Mouse (Mus musculus) G1E-ER4 (cell line): ENCODE data around the gene Speg. TPM values are rescaled to one million over a fixed set of nuclear protein-coding genes. Genes with fewer than 3 reads are reported as not detected.
A peak's percentile ranks its signal among the peaks of the same experiment; 100 is the strongest.

Experiments used
- GATA1 ChIP-seq: IDR thresholded peaks from one replicate; pipeline ENCODE4 v1.8.0; 2012; ENCODE audit warnings: low read length, inconsistent platforms
- polyA plus RNA-seq: library from polyadenylated mRNA; stranded (reverse); fragments of >175 nt; gene quantifications from 2 replicates; pipeline ENCODE4 v1.2.3, GENCODE M21; 2012

Gene Speg
- polyA plus RNA-seq, 1 experiment = 0.09 TPM

DNA sequence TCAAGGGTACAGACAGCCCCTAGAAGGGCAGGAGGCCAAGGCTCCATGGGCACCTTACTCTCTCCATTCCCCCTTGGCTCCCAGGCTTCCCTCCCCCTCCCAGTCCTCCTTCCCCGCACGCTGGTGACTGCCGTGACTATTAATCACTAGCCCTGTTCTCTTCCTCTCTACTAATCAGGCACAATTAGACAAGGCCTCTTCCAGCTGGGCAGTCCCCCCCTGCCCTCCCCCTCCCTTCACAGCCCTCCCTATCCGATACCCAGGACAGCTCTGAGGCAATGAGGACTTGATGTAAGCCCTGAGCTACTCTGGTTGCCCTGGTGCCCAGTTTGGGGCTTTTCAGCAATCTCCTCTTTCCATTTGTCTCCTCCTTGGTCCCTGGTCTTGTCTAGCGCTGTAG, 80.9 kb downstream of the Speg start:
- no peak for TF ChIP-seq GATA1

DNA sequence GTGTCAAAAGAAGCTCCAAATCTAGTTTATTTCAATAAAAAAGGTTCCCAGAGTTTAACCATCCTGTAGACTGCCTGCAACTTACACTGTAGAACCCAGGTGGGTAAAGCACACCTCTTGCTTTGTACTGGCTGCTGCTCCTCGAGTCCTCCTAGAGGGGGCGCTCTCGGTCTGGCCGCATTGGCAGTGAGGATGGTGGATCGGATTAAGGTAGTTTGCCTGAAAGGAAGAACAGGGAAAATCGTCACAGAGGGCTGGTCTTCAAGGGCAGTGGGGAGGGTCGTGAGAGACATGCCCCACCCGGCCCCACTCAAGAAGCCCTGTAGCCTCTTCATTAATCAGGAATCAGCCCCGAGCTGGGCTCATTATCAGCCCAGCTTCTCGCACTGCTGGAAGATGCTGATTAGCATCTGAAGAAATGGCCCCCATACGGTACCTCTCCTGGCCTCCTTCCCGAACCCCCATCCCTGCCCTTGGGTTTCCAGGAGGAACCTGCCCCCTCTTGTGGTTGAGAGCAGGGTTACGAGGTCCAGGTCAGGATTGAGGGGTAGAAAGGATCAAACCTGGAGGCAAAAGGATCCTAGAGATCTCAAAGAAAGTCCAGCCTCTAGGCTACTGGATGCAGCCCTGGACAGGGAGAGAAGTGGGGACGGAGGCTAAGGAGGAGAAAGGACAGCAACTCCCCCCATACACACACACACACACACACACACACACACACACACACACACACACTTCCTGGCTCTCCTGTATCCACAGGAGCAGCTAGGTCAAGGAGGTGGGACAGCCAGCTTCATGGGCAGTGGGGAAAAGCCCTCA, 81.9 kb downstream of the Speg start:
- no peak for TF ChIP-seq GATA1

DNA sequence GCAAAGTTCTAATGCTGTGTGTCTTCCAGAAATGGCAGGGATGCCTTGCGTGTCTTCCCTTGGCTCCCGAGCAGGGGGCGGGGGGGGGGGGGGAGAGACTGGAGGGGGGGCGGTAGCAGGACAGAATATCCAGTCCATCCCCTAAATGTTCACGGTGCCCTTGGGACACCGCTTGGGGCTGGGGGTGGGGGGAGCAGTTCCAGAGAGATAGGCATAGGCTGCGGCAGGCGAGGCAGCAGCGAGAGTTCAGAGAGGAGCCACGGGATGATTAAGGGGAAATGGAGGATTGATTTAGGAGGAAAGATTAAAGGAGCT, 82.6 kb downstream of the Speg start:
- TF ChIP-seq GATA1 = no peak

DNA sequence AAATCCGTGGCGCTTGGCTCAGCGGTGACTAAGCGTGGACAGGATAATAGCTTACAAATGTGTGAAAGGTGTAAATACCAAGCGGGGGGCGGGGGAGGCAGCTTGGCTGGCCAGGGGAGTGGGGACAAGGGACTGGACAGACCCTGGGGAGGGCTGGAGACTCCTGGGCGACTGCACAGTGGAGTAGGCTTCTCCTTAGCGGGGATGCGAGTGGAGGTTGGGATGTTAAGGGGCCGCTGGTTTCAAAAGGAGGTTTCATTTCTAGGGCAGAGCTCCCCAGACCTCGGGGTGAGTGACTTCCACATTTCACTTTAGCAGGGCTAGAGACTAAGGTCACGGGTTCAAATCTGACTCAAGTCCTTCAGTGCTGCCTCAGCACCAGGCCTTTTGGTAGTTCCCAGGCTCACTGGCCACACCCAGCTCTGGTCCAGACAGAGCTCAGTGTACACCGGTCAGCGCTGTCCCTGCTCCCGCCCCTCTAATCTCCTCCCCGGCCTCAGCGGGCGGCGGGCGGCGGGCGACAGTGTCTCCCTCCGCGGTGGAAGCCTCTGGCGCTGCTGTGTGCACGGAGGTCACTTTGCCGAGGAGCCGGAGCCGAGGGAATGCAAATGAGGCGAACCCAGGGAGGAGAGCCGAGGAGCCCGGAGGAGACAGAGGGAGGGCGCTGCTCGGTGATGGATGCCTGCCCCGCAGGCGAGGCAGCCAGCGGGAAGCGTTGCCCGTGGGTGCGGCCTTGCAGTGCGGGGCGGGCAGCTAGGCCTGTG, 83.1 kb downstream of the Speg start:
- no peak for TF ChIP-seq GATA1

DNA sequence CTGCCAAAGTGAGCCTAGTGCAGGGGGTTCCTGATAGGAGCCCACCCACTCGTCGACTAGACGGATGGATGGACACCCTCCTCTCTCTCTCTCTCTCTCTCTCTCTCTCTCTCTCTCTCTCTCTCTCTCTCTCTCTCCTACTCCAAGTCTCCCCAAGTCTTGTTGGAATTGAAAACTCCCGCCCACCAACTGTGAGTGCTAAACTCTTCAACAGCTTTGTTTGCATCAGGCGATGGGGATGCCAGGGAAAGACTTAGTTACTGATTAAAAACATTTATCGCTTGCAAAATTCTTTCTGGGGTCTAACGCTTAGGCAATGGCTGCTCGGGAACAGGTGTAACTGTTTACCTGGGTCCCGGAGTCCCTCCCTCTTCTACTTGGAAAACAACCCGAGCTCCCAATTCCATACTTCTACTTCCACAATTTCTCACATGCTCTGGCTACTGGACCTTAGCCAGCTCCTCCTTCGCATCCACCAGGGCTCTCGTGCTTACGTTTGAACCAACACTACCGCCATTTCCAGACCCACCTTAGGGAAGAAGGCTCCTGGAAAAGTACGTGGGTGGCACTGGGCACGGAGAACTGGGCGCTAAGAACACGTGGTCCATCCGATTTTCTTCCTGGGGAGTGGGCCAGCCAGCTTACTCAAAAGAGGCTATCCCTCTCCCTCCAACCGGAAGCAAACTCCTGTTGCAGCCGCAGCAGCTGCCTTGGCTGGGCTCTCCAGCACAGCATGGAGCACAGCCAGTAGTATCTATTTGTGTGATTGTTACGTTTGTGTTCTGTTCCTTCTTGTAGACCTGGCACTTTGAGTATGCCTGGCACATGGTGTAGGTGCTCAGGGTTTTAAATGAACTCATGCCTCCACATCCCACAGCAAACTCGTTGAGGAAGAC, 83.9 kb downstream of the Speg start:
- no peak for TF ChIP-seq GATA1

DNA sequence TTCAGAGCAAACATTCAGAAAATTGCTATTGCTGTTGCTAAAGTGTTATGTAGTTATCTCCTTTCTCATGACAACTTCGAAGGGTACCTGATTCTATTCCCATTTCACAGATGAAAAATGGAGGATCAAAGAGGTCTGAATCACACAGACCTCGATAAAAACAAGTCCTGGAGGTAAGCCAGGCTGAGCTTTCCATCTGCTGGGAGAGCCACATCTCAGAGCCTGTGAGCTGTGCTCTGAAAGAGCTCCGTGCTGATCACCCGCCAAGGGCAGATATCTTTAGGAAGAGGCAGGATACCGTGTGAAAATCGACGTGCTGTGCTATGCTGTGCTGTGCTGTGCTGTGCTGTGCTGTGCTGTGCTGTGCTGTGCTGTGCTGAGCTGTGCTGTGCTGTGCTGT, 85.2 kb downstream of the Speg start:
- TF ChIP-seq GATA1 = no peak

DNA sequence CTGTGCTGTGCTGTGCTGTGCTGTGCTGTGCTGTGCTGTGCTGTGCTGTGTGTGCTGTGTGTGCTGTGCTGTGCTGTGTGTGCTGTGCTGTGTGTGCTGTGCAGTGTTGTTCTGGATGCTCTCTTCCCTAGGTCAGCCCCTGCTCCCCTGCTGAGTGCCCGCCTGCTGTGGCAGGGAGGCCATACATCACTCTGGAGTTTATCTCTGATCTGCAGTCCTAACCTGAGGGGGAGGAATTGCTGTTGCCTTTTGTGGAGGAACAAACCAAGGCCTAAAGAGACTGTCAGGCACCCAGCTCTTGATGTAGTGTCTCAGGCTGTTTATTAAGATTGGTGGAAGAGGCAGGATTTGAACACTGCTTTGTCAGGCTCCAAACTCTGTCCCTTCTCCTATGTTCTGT, 87.5 kb downstream of the Speg start:
- no peak for TF ChIP-seq GATA1

DNA sequence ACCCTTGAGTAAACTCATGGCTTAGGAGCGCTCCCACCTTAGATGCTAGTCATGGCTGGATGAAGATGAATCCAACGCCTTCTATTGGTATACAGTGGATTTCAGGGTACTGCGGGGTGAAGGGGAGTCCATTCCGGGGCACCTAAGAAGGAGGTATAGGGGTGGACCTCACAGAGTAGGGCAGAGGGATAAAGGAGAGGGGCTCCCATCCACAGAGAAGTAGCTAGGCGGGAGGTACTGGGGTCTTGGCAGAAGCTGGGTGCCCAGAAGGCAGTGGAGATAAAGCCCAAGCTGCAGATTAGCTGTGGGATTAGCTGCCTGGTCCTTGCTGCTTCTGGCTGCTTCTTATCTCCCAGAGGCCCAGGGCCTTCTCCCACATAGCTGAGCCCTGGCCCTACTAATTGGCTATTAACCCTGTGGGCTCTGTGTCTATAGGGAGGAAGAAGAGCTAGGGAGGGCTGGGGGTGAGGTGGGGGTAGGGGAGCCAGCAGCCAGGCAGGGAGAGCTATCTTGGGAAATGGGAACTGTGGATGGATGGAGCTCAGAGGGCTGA, 88.6 kb downstream of the Speg start:
- TF ChIP-seq GATA1 = peak; percentile 86

DNA sequence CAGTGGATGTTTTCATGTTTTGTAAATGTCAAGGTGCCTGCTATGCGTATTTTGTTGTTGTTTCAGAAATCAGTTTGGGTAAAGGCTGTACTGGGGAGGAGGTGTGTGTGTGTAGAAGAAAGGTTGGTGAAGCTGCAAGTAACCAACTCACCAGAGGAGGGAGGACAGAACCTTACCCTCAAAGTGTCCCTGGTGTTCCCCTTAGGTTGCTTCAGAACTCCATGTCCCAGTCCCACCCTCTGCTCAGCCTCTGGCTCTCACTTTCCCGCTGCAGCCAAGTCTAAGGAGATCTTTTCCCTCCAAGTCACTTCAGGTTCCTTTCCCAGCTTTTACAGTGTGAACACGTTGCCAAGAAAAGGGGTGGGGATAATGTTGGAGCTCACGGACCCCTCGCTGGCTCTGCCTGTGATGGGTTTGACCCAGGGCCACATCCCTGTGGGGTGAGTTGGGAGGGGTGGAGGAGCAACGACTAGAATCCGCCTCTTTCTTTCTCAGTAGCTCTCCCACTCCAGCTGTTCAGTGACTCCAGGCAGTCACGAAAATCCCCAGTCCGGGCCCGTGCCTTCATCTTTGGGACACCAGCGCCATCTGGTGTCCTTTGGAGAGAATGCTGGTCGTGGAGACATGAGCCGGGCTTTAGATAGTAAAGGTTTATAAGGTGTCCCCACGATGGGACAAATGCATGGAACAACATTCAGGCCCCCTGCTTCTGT, 92.3 kb downstream of the Speg start:
- no peak for TF ChIP-seq GATA1

DNA sequence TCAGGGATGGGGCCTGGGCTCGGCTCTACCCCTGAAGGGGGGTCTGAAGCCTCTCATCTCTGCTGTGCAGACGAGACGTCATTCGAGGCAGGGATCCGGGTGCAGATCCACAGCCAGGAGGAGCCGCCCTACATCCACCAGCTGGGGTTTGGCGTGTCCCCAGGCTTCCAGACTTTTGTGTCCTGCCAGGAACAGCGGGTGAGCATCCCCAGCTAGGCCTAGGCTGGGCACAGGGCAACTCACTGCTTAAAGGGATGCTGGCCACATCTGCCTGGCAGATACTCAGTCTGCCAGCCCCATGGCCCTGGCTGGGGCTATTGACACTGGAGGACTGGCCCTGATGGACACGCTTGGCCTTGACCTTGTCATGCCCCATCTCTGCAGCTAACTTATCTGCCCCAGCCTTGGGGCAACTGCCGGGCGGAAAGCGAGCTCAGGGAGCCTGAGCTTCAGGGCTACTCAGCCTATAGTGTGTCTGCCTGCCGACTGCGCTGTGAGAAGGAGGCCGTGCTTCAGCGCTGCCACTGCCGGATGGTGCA, 94.3 kb downstream of the Speg start:
- TF ChIP-seq GATA1 = no peak

DNA sequence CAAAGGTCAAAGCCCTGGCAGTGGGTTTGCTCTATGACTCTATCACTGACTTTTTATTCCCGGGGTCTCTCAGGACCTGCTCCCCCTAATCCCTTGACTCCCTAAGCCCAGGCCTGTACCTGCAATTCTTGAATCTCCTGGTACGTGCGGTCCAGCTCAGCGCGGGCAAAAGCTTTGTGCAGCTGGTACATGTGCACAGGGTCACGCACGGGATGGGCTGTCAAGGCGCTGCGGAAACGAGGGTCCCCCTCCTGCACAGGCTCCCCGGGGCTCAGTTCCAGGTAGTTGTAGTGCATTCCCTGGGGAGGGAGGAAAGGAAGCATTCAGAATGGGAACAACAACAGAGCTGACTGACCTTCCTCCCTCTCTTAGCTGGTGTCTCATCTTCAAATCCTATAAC, 101.3 kb downstream of the Speg start:
- no peak for TF ChIP-seq GATA1

DNA sequence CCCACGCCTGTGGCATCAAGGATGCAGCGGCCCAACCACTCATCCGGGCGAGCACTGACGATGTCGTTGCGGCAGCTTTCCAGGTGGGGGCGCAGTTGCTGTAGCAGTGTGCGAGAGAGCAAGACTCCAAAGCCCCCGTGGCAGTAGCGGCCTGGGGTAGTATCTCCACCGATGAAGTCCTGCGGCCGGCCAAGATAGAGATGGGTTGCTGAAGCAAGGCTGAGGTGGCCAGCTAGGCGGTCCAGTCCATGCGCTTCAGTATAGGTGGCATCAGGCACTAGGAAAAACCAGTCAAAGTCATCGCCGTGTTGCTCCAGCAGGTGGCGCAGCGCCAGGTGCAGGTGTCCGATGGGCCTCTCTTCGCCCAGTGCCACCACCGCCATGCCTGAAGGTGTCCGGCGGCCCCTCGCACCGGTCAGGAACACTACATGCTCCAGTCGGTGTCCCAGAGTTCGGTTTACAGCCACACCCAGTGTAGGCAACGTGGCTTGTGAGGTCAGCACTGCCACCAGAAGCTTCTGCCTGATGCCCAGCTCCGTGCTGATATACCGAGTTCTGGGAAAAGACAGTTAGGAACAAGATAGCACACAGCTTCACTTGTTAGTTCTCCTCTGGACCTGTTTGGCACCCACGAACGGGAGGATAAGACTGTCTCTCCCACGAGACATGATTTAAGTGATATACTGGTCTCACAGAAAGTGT, 102.3 kb downstream of the Speg start:
- no peak for TF ChIP-seq GATA1

DNA sequence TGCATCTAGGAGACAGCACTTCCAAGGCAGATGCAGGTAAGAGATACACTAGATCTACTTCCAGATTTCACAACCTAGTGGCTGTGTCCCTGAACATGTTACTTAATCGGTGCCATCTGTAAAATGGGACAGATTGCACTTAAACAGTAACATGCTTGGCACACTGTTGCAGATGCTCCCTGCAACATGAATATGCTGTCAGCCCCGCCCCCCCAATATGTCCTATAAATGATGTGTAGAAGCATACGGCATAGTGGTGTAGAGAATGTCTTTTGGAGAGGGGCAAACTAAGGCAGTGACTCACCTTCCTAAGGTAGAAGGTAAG, 102.8 kb downstream of the Speg start:
- no peak for TF ChIP-seq GATA1

DNA sequence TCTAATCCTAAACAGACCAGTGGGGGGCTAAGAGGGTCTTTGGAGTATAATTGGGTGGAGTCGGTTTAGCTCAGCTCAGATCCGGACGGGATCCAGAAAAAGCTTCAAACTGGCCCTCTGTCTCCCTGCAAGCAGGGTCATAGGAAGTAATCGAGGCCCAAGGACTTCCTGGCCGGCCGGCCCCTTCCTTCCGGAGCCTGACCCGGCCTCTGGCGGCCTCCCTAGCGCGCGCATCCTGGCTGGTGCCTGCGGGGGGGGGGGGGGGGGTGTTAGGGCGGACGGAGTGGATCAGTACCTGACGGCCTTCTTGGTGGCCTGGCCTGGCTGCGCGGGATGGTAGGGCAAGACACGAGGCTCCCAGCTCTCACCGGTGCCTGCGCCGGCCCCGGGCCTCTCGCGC, 103.4 kb downstream of the Speg start:
- TF ChIP-seq GATA1 = no peak
